In genomic region chr17:25985306-25986294, GRCm38 (mm10) we compare ENCODE assay signal across 8 mouse cellular contexts. TPM values are rescaled to one million over a fixed set of nuclear protein-coding genes. Genes with fewer than 3 reads are reported as not detected.
DNase-seq lines count a peak whose midpoint lies in the region; ATAC-seq and TF ChIP-seq lines count a peak whose summit lies in the region.

Gene Capn15 (minus strand): TSS chr17:25985796.

- WGBS in hindbrain, postnatal 0 days = under 1% methylated on average over 91 of the region's 91 CpGs

- no peaks in the 10 kb centered on the region for H3K9me3 ChIP-seq in hindbrain, postnatal 0 days (ENCODE audit: low read length)

- peak; percentile 84 for ATAC-seq in common myeloid progenitor, adult 5-6 weeks (replicated peaks; ENCODE audit: low read depth, poor library complexity, severe bottlenecking)
- peak; percentile 99 for ATAC-seq in hindbrain, postnatal 0 days
- peak; percentile 97 for ATAC-seq in megakaryocyte, adult 5-6 weeks (ENCODE audit: poor library complexity, severe bottlenecking)

- peaks cover 6% of the 10 kb centered on the region for H3K36me3 ChIP-seq in hindbrain, postnatal 0 days (ENCODE audit: insufficient read depth, low read length)

- intact Hi-C loops in gastrocnemius, adult 2 months (cut with DNase I) = loop anchor here (2.0 kb wide), 1 partner anchor 45 kb away; no protein-coding TSS in a partner anchor
- intact Hi-C loops in left cerebral cortex, adult 2 months (cut with DNase I) = loop anchor here (2.0 kb wide), 2 partner anchors 43 to 67 kb away; partner anchors contain the start of gene Rab40c

- H3K27me3 ChIP-seq in hindbrain, postnatal 0 days (ENCODE audit: insufficient read depth, low read length) = no peaks in the 10 kb centered on the region

- no peak for TF ChIP-seq CTCF in gastrocnemius, adult 2 months (IDR thresholded peaks at IDR 0.05)
- TF ChIP-seq CTCF in hindbrain, postnatal 0 days (IDR thresholded peaks at IDR 0.05; ENCODE audit: low read depth) = no peak
- TF ChIP-seq CTCF in left cerebral cortex, adult 2 months (IDR thresholded peaks at IDR 0.05) = no peak

- H3K4me3 ChIP-seq in gastrocnemius, adult 2 months = peak within 1 kb of the TSS; percentile 92
- H3K4me3 ChIP-seq in hindbrain, postnatal 0 days (ENCODE audit: low read length) = peak within 1 kb of the TSS; percentile 89
- H3K4me3 ChIP-seq in left cerebral cortex, adult 2 months = peak within 1 kb of the TSS; percentile 79

- peak within 1 kb of the TSS; percentile 84 for H3K9ac ChIP-seq in hindbrain, postnatal 0 days (replicated peaks; ENCODE audit: low read length)

- peak within 1 kb of the TSS; percentile 85 for H3K4me2 ChIP-seq in hindbrain, postnatal 0 days (ENCODE audit: low read depth, low read length)

- H3K4me1 ChIP-seq in hindbrain, postnatal 0 days (ENCODE audit: insufficient read depth, low read length) = peaks cover 16% of the 10 kb centered on the region

- peak; percentile 99 for DNase-seq in ZHBTc4 (ENCODE audit: low read depth, low spot score)
- DNase-seq in gastrocnemius, adult 2 months = peak; percentile 96
- DNase-seq in hindbrain, postnatal 0 days (ENCODE audit: low spot score) = peak; percentile 98
- peak; percentile 95 to 96 for DNase-seq in left cerebral cortex, adult 2 months (ENCODE audit: extremely low spot score in 1 of 2, low spot score in 2 of 2)
- DNase-seq in right cerebral cortex, adult 2 months (ENCODE audit: low spot score in 2 of 2) = peak; percentile 96
- peak; percentile 93 for DNase-seq in urinary bladder, postnatal 14 days (ENCODE audit: low spot score)

- peak within 1 kb of the TSS; percentile 93 for H3K27ac ChIP-seq in gastrocnemius, adult 2 months
- H3K27ac ChIP-seq in hindbrain, postnatal 0 days = peak within 1 kb of the TSS; percentile 83
- peak within 1 kb of the TSS; percentile 95 for H3K27ac ChIP-seq in left cerebral cortex, adult 2 months

RNA-seq across cellular contexts. Expression of gene Capn15, which starts in this region (rescaled TPM):
- 4.1 and 4.6 TPM in 2 replicates for total RNA-seq in common myeloid progenitor, adult 5-6 weeks (2017)
- total RNA-seq in gastrocnemius, adult 2 months (2021) = 1 to 10 TPM; 6.0 to 9.4 TPM
- total RNA-seq in hindbrain, postnatal 0 days (2014; rRNA removed) = 35.1 and 41.4 TPM in 2 replicates
- 19.0 and 20.1 TPM in 2 replicates for polyA plus RNA-seq in hindbrain, postnatal 0 days (2015; fragmentation: Nextera tagmentation; extraction: Ambion mirVana)
- 10 to 100 TPM; 53.9 to 59.3 TPM for total RNA-seq in left cerebral cortex, adult 2 months (2021)
- 9.1 and 10.4 TPM in 2 replicates for total RNA-seq in megakaryocyte, adult 5-6 weeks (2015)
- total RNA-seq in megakaryocyte, adult 5-6 weeks (2017) = 3.5 and 3.7 TPM in 2 replicates

Comparison
In these comparisons a context has a peak if more than half of its experiments do, and no peak if none do; other contexts are left out.
1. Peak in every context shown above with its lines: DNase-seq, ATAC-seq, H3K4me3 ChIP-seq and H3K27ac ChIP-seq.